Mouse (Mus musculus) heart, embryonic 11.5 days (tissue): ENCODE measurements around the gene Aff3. TPM values are rescaled to one million over a fixed set of nuclear protein-coding genes. Genes with fewer than 3 reads are reported as not detected.
A peak's percentile ranks its signal among the peaks of the same experiment; 100 is the strongest.

Experiments used
- ATAC-seq: fragments of 200-750 bp; cut with Nextera tagmentation; replicated peaks from 2 replicates; pipeline ENCODE4 v1.8.0; 2017; ENCODE audit warnings: moderate library complexity; ENCODE audit not compliant: insufficient number of reproducible peaks, low FRiP score, low TSS enrichment
- H3K27ac ChIP-seq: fragments of 300-500 bp; sonication (generic); 2 replicates; pipeline ENCODE4 v1.5.1; 2014; ENCODE audit warnings: mild to moderate bottlenecking, low read depth, low read length
- H3K27me3 ChIP-seq: fragments of 300-500 bp; sonication (generic); 2 replicates; pipeline ENCODE4 v1.6.1; 2014; ENCODE audit warnings: mild to moderate bottlenecking, low read length, mixed read lengths; ENCODE audit not compliant: control insufficient read depth, insufficient read depth
- H3K36me3 ChIP-seq: fragments of 300-500 bp; sonication (generic); 2 replicates; pipeline ENCODE4 v1.6.1; 2014; ENCODE audit warnings: mild to moderate bottlenecking, low read length, moderate library complexity, mixed read lengths; ENCODE audit not compliant: control insufficient read depth, insufficient read depth
- H3K4me1 ChIP-seq: fragments of 300-500 bp; sonication (generic); 2 replicates; pipeline ENCODE4 v1.6.1; 2014; ENCODE audit warnings: low read length; ENCODE audit not compliant: control insufficient read depth, insufficient read depth
- H3K4me2 ChIP-seq: fragments of 300-500 bp; sonication (generic); 2 replicates; pipeline ENCODE4 v1.6.1; 2014; ENCODE audit warnings: mild to moderate bottlenecking, moderate library complexity
- H3K4me3 ChIP-seq: fragments of 300-500 bp; sonication (generic); 2 replicates; pipeline ENCODE4 v1.5.1; 2014; ENCODE audit warnings: low read depth, low read length
- H3K9ac ChIP-seq: fragments of 300-500 bp; sonication (generic); 2 replicates; pipeline ENCODE4 v1.6.1; 2014; ENCODE audit warnings: mild to moderate bottlenecking, low read depth, low read length, moderate library complexity
- H3K9me3 ChIP-seq: fragments of 300-500 bp; sonication (generic); replicated peaks from 2 replicates; pipeline ENCODE4 v1.6.1; 2016; ENCODE audit warnings: low read length; ENCODE audit not compliant: control insufficient read depth
- WGBS: fragments of 180-500 bp; shearing (Covaris S2); extraction: QIAGEN DNeasy Blood & Tissue Kit; methylation state at CpG from one replicate; pipeline ENCODE4 v1.1.7; 2014; ENCODE audit not compliant: insufficient replicate concordance; 5-methylcytosine and 5-hydroxymethylcytosine counted together
- polyA plus RNA-seq: library from polyadenylated mRNA; unstranded; fragments of >200 nt; fragmentation: Nextera tagmentation; extraction: Ambion mirVana; gene quantifications from 2 replicates; pipeline ENCODE4 v1.2.1, GENCODE M21; 2014

Aff3 gene
- polyA plus RNA-seq, 1 experiment from 2014 or later, result 6.7 TPM

- H3K36me3 ChIP-seq, result no peaks in the 10 kb centered on the region
- H3K4me2 ChIP-seq, result no peak overlapping the region
- H3K9ac ChIP-seq, result no peak overlapping the region
- H3K9me3 ChIP-seq, result no peaks in the 10 kb centered on the region
- ATAC-seq, result no peak
- no peak overlapping the region; the same call in 1 of the 2 replicates for H3K27ac ChIP-seq
- H3K27me3 ChIP-seq, result no peaks in the 10 kb centered on the region
- 86% methylated on average over 11 of the region's 11 CpGs for WGBS
- H3K4me1 ChIP-seq, result peaks cover 14% of the 10 kb centered on the region
- H3K4me3 ChIP-seq, result no peak overlapping the region
These were observed 357.5 kb downstream of the Aff3 start for GRCm38 (mm10) chr1:38307234-38307633.

GRCm38 (mm10) chr1:38306146-38306545, 358.6 kb downstream of the Aff3 start:
- Histone ChIP-seq H3K4me3 (no peak overlapping the region), H3K9me3 (no peaks in the 10 kb centered on the region), H3K9ac (no peak overlapping the region), H3K4me1 (peaks cover 14% of the 10 kb centered on the region), H3K27ac (no peak overlapping the region), H3K36me3 (no peaks in the 10 kb centered on the region), H3K4me2 (no peak overlapping the region), H3K27me3 (no peaks in the 10 kb centered on the region)
- 89% methylated on average over 7 of the region's 7 CpGs for WGBS
- no peak for ATAC-seq

- WGBS, result 64% methylated on average over 11 of the region's 11 CpGs
These were observed 360.4 kb downstream of the Aff3 start for GRCm38 (mm10) chr1:38304376-38304775.

GRCm38 (mm10) chr1:38298291-38298690, 366.5 kb downstream of the Aff3 start:
- H3K4me3 ChIP-seq, result no peak overlapping the region
- no peak overlapping the region for H3K9ac ChIP-seq
- WGBS, result 48% methylated on average over 3 of the region's 3 CpGs
- H3K36me3 ChIP-seq, result no peaks in the 10 kb centered on the region
- no peak overlapping the region; the same call in 1 of the 2 replicates for H3K27ac ChIP-seq
- H3K4me1 ChIP-seq, result peaks cover 2% of the 10 kb centered on the region; the same call in 1 of the 2 replicates
- no peaks in the 10 kb centered on the region for H3K9me3 ChIP-seq
- no peak for ATAC-seq
- no peak overlapping the region for H3K4me2 ChIP-seq
- H3K27me3 ChIP-seq, result no peaks in the 10 kb centered on the region

More at GRCm38 (mm10) chr1:38304376-38304775, 360.4 kb downstream of the Aff3 start:
- Histone ChIP-seq H3K4me1 (peaks cover 14% of the 10 kb centered on the region), H3K36me3 (no peaks in the 10 kb centered on the region), H3K9ac (no peak overlapping the region), H3K9me3 (no peaks in the 10 kb centered on the region), H3K4me2 (peak overlapping the region; percentile 9; the same call in 1 of the 2 replicates), H3K4me3 (no peak overlapping the region), H3K27me3 (no peaks in the 10 kb centered on the region), H3K27ac (0 out of 2 replicates have a peak overlapping the region, but pooled peaks have one; percentile 41)
- no peak for ATAC-seq

- H3K9ac ChIP-seq, result no peak overlapping the region
- H3K4me1 ChIP-seq, result peaks cover 2% of the 10 kb centered on the region; the same call in 1 of the 2 replicates
- no peak for ATAC-seq
- H3K36me3 ChIP-seq, result no peaks in the 10 kb centered on the region
- H3K9me3 ChIP-seq, result no peaks in the 10 kb centered on the region
- no peak overlapping the region for H3K4me2 ChIP-seq
- H3K27ac ChIP-seq, result no peak overlapping the region
- no peak overlapping the region for H3K4me3 ChIP-seq
- 85% methylated on average over 6 of the region's 6 CpGs for WGBS
- H3K27me3 ChIP-seq, result no peaks in the 10 kb centered on the region
These were observed 369.8 kb downstream of the Aff3 start for GRCm38 (mm10) chr1:38294906-38295305.

GRCm38 (mm10) chr1:38294336-38294695, 370.4 kb downstream of the Aff3 start:
- WGBS, result 96% methylated on average over 9 of the region's 9 CpGs

GRCm38 (mm10) chr1:38293671-38294335, 371.0 kb downstream of the Aff3 start:
- Histone ChIP-seq H3K27ac (no peak overlapping the region), H3K9me3 (no peaks in the 10 kb centered on the region), H3K36me3 (no peaks in the 10 kb centered on the region), H3K9ac (no peak overlapping the region), H3K4me2 (no peak overlapping the region), H3K4me3 (no peak overlapping the region), H3K4me1 (peaks cover 5% of the 10 kb centered on the region; the same call in 1 of the 2 replicates), H3K27me3 (no peaks in the 10 kb centered on the region)
- WGBS, result 89% methylated on average over 12 of the region's 12 CpGs
- no peak for ATAC-seq

More at GRCm38 (mm10) chr1:38294336-38294695, 370.4 kb downstream of the Aff3 start:
- Histone ChIP-seq H3K4me2 (no peak overlapping the region), H3K4me1 (peaks cover 2% of the 10 kb centered on the region; the same call in 1 of the 2 replicates), H3K4me3 (no peak overlapping the region), H3K27me3 (no peaks in the 10 kb centered on the region), H3K27ac (no peak overlapping the region), H3K36me3 (no peaks in the 10 kb centered on the region), H3K9me3 (no peaks in the 10 kb centered on the region), H3K9ac (no peak overlapping the region)
- no peak for ATAC-seq

- Histone ChIP-seq H3K9ac (no peak overlapping the region), H3K27me3 (no peaks in the 10 kb centered on the region), H3K4me3 (no peak overlapping the region), H3K27ac (no peak overlapping the region), H3K4me2 (no peak overlapping the region), H3K4me1 (peaks cover 3% of the 10 kb centered on the region; the same call in 1 of the 2 replicates), H3K36me3 (no peaks in the 10 kb centered on the region), H3K9me3 (no peaks in the 10 kb centered on the region)
- no peak for ATAC-seq
- 56% methylated on average over 4 of the region's 4 CpGs for WGBS
These were observed 371.9 kb downstream of the Aff3 start for GRCm38 (mm10) chr1:38292851-38293250.

- Histone ChIP-seq H3K27ac (no peak overlapping the region), H3K36me3 (no peaks in the 10 kb centered on the region), H3K4me1 (peaks cover 3% of the 10 kb centered on the region; the same call in 1 of the 2 replicates), H3K27me3 (no peaks in the 10 kb centered on the region), H3K9ac (no peak overlapping the region), H3K4me3 (no peak overlapping the region), H3K9me3 (no peaks in the 10 kb centered on the region), H3K4me2 (no peak overlapping the region)
- WGBS, result 75% methylated on average over 6 of the region's 6 CpGs
- ATAC-seq, result no peak
These were observed 372.8 kb downstream of the Aff3 start for GRCm38 (mm10) chr1:38291915-38292314.
